Mouse (Mus musculus): ENCODE measurements around the gene Atrnl1.

GRCm38 (mm10) chr19:57603593-57603992, 7.2 kb upstream of the Atrnl1 start:
- TF ChIP-seq POLR2A (IDR thresholded peaks at IDR 0.05; ENCODE audit: extremely low read depth, insufficient read depth, low read length) (no peak), CTCF (IDR thresholded peaks at IDR 0.05; ENCODE audit: extremely low read depth, insufficient read depth, low read length) (no peak)
